Mouse (Mus musculus) kidney, embryonic 15.5 days (tissue): Measurements from ENCODE around the gene Car2. TPM values are rescaled to one million over a fixed set of nuclear protein-coding genes. Genes with fewer than 3 reads are reported as not detected.

Experiments
- ATAC-seq: fragments of 200-750 bp; cut with Nextera tagmentation; replicated peaks from 2 replicates; pipeline ENCODE4 v1.8.0; 2017; ENCODE audit warnings: moderate TSS enrichment; ENCODE audit not compliant: low FRiP score
- H3K27ac ChIP-seq: fragments of 300-500 bp; sonication (generic); 2 replicates; pipeline ENCODE4 v1.5.1; 2015; ENCODE audit warnings: mild to moderate bottlenecking, inconsistent platforms
- H3K27me3 ChIP-seq: fragments of 300-500 bp; sonication (generic); 2 replicates; pipeline ENCODE4 v1.6.1; 2015; ENCODE audit warnings: inconsistent platforms
- H3K36me3 ChIP-seq: fragments of 300-500 bp; sonication (generic); 2 replicates; pipeline ENCODE4 v1.6.1; 2015; ENCODE audit warnings: inconsistent platforms
- H3K4me1 ChIP-seq: fragments of 300-500 bp; sonication (generic); 2 replicates; pipeline ENCODE4 v1.6.1; 2015; ENCODE audit warnings: inconsistent platforms
- H3K4me2 ChIP-seq: fragments of 300-500 bp; sonication (generic); 2 replicates; pipeline ENCODE4 v1.6.1; 2015; ENCODE audit warnings: moderate library complexity, mild to moderate bottlenecking, inconsistent platforms
- H3K4me3 ChIP-seq: fragments of 300-500 bp; sonication (generic); replicated peaks from 2 replicates; pipeline ENCODE4 v1.5.1; 2015; ENCODE audit warnings: mild to moderate bottlenecking, inconsistent platforms
- H3K9ac ChIP-seq: fragments of 300-500 bp; sonication (generic); 2 replicates; pipeline ENCODE4 v1.6.1; 2015; ENCODE audit warnings: mild to moderate bottlenecking, inconsistent platforms
- H3K9me3 ChIP-seq: fragments of 300-500 bp; sonication (generic); replicated peaks from 2 replicates; pipeline ENCODE4 v1.6.1; 2016; ENCODE audit warnings: inconsistent platforms
- WGBS: fragments of 180-500 bp; shearing (Covaris S2); methylation state at CpG from one replicate; pipeline ENCODE4 v1.1.7; 2015; ENCODE audit warnings: mixed read lengths; 5-methylcytosine and 5-hydroxymethylcytosine counted together
- polyA plus RNA-seq: library from polyadenylated mRNA; unstranded; fragments of >200 nt; fragmentation: Nextera tagmentation; extraction: Ambion mirVana; gene quantifications from 2 replicates; pipeline ENCODE4 v1.2.1, GENCODE M21; 2015

Gene Car2
- polyA plus RNA-seq, 1 experiment from 2014 or later = 87.0 TPM

DNA sequence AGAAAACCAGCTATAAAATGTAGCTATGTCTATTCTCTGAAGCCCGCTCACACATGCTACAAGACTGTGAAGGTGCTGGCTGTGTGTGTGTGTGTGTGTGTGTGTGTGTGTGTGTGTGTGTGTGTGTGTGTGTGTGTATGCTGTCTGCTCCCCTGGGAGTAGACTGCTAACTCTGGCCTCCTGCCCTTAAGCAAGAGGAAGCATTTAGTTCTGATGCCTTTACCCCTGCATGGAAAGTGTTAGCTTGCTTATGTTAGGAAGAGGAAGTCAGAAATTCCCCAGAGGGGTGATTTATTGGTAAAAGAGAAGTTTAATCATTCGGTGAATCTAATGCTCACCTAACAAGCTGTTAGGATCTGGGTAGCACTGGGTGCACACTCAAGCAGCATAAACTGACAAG, 5.8 kb upstream of the Car2 start:
- 56% methylated on average over 2 of the region's 2 CpGs for WGBS
- no peak for ATAC-seq
- Histone ChIP-seq H3K4me3 (no peak overlapping the region), H3K4me2 (no peak overlapping the region), H3K36me3 (no peaks in the 10 kb centered on the region), H3K9me3 (no peaks in the 10 kb centered on the region), H3K9ac (no peak overlapping the region), H3K4me1 (no peaks in the 10 kb centered on the region), H3K27ac (no peak overlapping the region), H3K27me3 (peaks cover 4% of the 10 kb centered on the region; the same call in 1 of the 2 replicates)

DNA sequence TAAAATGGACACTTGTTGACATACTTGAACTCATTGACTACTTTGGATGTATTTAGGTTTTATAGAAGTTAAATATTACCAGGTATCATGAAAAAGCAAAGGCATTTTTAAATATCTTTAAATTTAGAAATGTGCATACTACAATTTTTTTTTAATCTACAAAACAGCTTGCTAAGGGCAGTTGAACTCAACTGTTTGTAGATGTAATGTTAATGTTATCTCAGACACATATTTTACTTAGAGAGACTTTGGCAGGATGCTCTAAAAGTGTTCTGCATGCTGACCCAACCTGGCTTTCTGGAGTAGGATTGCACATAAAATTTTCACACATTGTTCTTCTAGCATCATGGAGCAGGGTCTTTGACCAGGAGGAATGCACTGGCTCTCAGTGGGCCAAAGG, 4.1 kb upstream of the Car2 start:
- no peaks in the 10 kb centered on the region for H3K36me3 ChIP-seq
- no peak for ATAC-seq
- peaks cover 3% of the 10 kb centered on the region; the same call in 1 of the 2 replicates for H3K4me1 ChIP-seq
- H3K27ac ChIP-seq = no peak overlapping the region
- H3K4me3 ChIP-seq = no peak overlapping the region
- no peaks in the 10 kb centered on the region for H3K9me3 ChIP-seq
- peaks cover 11% of the 10 kb centered on the region; the same call in 1 of the 2 replicates for H3K27me3 ChIP-seq
- no peak overlapping the region for H3K4me2 ChIP-seq
- H3K9ac ChIP-seq = no peak overlapping the region

DNA sequence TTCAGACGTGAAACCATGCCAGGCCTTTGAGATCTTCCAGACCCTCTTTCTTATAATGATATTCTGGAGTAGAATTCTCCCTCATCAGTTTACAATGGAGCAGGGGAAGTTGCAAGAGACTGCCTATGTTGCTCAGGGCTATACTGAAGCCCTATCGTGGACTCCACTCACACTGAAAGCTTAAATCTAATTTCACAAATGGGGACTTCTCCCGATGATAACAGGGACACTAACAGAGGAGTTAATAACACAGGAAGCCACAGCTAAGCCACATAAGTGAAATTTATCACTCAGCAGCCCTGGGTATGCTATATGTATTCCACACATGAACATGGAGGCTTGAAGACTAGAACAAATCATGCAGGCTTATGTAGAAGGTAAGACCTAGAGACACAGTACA, 3.3 kb upstream of the Car2 start:
- WGBS = 77% methylated on average over 3 of the region's 3 CpGs
- no peaks in the 10 kb centered on the region for H3K36me3 ChIP-seq
- H3K9ac ChIP-seq = no peak overlapping the region
- H3K4me2 ChIP-seq = no peak overlapping the region
- H3K27me3 ChIP-seq = peaks cover 16% of the 10 kb centered on the region
- ATAC-seq = no peak
- peaks cover 4% of the 10 kb centered on the region; the same call in 1 of the 2 replicates for H3K4me1 ChIP-seq
- H3K4me3 ChIP-seq = no peak overlapping the region
- H3K9me3 ChIP-seq = no peaks in the 10 kb centered on the region
- H3K27ac ChIP-seq = no peak overlapping the region

DNA sequence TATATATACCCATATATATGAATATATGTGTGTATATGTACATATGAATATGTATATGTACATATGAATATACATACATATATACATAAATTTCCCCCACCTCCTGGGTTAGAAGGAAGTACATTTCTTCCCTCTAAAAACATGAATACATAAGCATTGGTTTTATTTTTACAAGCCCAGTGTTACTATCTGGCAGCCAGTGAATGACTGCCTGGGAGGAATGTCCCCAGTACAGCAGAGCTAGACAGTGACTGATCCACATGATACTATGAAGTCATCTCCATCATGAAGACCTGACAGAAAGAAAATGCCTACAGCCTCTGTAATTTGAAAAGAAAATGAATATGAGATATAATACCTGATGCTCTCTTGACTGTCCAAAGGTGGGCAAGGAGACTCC, 1.2 kb upstream of the Car2 start:
- Histone ChIP-seq H3K36me3 (no peaks in the 10 kb centered on the region), H3K27me3 (peaks cover 20% of the 10 kb centered on the region), H3K9me3 (no peaks in the 10 kb centered on the region), H3K4me2 (no peak overlapping the region), H3K27ac (no peak overlapping the region), H3K4me3 (no peak overlapping the region), H3K4me1 (peaks cover 13% of the 10 kb centered on the region), H3K9ac (no peak overlapping the region)
- no peak for ATAC-seq

DNA sequence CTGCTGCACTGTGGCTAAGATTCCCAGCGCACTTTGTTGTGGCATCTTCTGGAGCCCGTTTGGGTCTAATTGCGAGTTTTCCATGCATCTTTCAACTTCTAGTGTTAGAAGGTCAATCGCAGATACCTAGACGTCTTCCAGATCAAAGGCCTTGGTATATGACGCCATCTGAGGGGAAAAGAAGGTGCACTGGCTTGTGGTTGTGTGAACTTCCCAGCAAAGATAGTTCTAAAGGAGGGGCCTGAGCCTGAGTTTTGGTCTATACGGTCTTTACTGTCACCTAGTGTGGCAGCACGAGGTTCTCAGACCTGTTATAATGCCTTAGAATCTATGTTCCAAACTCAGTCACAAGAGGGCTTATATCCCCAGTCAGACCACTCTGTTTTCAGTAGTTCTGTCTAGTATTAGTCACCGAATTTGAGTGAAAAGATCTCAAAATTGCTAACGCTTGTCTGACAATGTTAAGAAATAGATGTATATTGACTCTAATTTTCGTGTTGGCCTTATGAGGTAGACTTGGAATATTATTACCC, 1.1 kb downstream of the Car2 start:
- Histone ChIP-seq H3K4me2 (peak overlapping the region; percentile 84), H3K4me3 (peak overlapping the region; percentile 83), H3K27me3 (peaks cover 20% of the 10 kb centered on the region), H3K9ac (peak overlapping the region; percentile 72; the same call in 1 of the 2 replicates), H3K36me3 (no peaks in the 10 kb centered on the region), H3K27ac (no peak overlapping the region), H3K9me3 (no peaks in the 10 kb centered on the region), H3K4me1 (peaks cover 13% of the 10 kb centered on the region)
- no peak for ATAC-seq
- WGBS = 41% methylated on average over 11 of the region's 11 CpGs

DNA sequence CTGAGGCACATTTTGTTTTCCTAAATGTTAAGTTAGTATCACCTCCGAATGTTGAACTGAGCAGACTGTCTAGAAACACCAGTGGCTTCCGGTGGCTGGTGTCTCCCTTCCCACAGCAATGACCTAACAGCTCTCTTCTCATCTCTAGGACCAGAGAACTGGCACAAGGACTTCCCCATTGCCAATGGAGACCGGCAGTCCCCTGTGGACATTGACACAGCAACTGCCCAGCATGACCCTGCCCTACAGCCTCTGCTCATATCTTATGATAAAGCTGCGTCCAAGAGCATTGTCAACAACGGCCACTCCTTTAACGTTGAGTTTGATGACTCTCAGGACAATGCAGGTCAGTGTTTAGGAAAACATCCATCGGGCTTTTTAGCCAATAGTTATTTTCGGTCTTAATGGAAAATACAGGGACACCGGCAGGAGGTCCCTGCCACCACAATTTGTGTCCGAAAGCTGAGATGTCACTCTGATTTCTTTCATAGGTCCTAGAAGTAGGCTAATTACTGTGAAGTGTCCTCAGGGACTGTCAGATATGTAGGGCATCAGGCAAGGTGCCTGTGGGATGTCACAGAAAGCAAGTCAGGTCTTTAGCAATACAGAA, 1.7 kb downstream of the Car2 start:
- no peak overlapping the region for H3K9ac ChIP-seq
- no peaks in the 10 kb centered on the region for H3K9me3 ChIP-seq
- H3K36me3 ChIP-seq = no peaks in the 10 kb centered on the region
- peaks cover 20% of the 10 kb centered on the region for H3K27me3 ChIP-seq
- H3K4me1 ChIP-seq = peaks cover 13% of the 10 kb centered on the region
- no peak overlapping the region for H3K27ac ChIP-seq
- ATAC-seq = no peak
- H3K4me3 ChIP-seq = peak overlapping the region; percentile 83; the same call in 1 of the 2 replicates
- H3K4me2 ChIP-seq = peak overlapping the region; percentile 84
- WGBS = 83% methylated on average over 10 of the region's 10 CpGs

DNA sequence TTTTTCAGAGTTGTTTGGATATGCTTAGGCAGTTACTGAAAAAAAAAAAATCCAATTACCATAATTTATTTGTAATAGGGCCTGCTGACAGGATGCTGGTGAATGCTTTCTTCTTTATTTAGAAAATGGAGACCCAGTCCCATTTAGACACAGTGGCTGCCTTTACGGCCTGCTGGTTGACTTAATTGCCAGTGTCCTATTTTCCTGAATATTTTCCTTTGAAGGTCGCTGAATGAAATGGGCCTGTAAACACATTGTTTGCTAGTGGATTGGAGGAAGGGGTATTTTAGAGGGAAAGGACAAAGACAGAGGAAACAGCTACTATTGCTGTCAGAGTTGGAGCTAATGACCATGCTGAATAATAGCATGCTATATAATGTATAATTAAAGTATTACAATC, 2.5 kb downstream of the Car2 start:
- WGBS = 40% methylated on average over 2 of the region's 2 CpGs
- Histone ChIP-seq H3K27me3 (peaks cover 20% of the 10 kb centered on the region), H3K4me3 (no peak overlapping the region), H3K9me3 (no peaks in the 10 kb centered on the region), H3K36me3 (no peaks in the 10 kb centered on the region), H3K9ac (no peak overlapping the region), H3K4me1 (peaks cover 13% of the 10 kb centered on the region), H3K27ac (no peak overlapping the region), H3K4me2 (no peak overlapping the region)
- no peak for ATAC-seq

DNA sequence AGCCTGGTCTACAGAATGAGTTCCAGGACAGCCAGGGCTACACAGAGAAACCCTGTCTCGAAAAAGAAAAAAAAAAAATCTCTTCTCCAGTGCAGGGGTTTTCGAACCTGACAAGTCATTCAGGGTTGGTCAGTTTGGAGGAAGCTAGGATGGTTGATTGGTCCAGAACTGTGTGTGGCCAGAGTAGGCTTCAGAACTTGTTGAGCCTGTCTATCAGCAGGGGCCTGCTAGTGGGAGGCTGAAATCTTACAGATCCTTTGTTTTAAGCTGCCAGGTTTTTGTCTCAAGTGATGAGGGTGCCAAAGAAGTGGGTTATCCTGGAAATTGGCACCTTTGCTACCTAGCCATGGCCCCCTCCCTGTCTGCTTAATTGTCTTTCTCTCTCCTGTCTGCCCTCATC, 3.0 kb downstream of the Car2 start:
- Histone ChIP-seq H3K4me2 (no peak overlapping the region), H3K4me3 (no peak overlapping the region; the same call in 1 of the 2 replicates), H3K9ac (no peak overlapping the region), H3K27ac (peak overlapping the region; percentile 41; the same call in 1 of the 2 replicates), H3K27me3 (peaks cover 20% of the 10 kb centered on the region), H3K9me3 (no peaks in the 10 kb centered on the region), H3K4me1 (peaks cover 13% of the 10 kb centered on the region), H3K36me3 (no peaks in the 10 kb centered on the region)
- WGBS = 71% methylated on average over 2 of the region's 2 CpGs
- no peak for ATAC-seq

DNA sequence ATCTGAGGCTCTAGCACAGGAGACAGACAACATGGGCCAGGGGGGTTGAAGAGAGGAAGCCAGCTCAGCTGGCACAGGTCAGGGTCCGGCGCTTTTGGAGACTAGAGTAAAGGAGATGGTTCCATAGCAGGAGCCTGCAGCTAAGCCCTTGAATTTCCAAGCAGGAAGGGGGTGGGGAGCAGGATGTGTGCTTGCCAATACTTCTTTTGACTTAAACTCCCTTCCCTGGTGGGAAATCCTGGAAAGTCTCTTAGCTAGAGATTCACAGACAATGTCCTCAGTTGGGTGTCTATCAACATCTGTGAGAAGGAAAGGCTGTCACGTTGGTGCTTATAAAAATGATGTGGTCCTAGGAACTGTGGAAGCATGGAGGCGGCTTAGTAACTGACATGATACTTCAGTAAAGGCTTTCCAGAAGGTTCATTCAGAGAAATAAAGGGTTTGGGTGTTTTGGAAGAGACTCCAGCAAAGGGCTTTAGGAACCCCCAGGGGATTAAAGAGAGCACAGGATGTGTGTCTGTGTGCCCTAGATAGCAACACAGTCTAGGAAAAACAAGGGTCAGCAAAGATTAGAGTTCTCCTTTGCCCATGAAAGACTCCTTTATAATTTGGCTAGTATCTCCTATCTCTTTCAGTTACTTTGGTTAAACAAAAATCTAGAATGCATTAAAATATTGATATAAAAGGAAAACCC, 3.8 kb downstream of the Car2 start:
- Histone ChIP-seq H3K4me3 (no peak overlapping the region; the same call in 1 of the 2 replicates), H3K27ac (no peak overlapping the region), H3K4me1 (peaks cover 13% of the 10 kb centered on the region), H3K36me3 (no peaks in the 10 kb centered on the region), H3K9me3 (no peaks in the 10 kb centered on the region), H3K4me2 (no peak overlapping the region), H3K9ac (no peak overlapping the region), H3K27me3 (peaks cover 20% of the 10 kb centered on the region)
- ATAC-seq = no peak
- 66% methylated on average over 4 of the region's 4 CpGs for WGBS

DNA sequence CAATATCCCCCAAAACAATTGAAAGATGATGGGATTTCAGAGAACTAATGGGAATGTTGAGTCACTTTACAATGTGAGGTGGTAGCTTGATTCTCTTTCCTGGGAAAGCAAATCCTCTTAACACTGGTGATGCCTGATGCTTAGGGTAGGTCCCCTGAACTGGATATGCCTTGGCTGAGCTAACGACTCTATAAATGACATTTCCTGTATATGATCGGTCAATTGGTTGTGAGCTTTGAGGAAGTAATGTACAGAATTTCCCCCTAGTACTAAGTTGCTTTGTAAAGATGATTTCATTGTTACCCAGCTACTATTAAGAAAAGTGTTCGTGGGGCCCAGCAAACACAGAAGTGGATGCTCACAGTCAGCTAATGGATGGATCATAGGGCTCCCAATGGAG, 6.9 kb downstream of the Car2 start:
- H3K27me3 ChIP-seq = 0 out of 2 replicates have a peak, but pooled peaks cover 2% of the 10 kb centered on the region
- WGBS = 79% methylated on average over 3 of the region's 3 CpGs
- ATAC-seq = no peak
- H3K36me3 ChIP-seq = no peaks in the 10 kb centered on the region
- H3K9ac ChIP-seq = no peak overlapping the region
- no peak overlapping the region for H3K27ac ChIP-seq
- no peaks in the 10 kb centered on the region for H3K9me3 ChIP-seq
- peaks cover 9% of the 10 kb centered on the region; the same call in 1 of the 2 replicates for H3K4me1 ChIP-seq
- no peak overlapping the region for H3K4me3 ChIP-seq
- H3K4me2 ChIP-seq = no peak overlapping the region

DNA sequence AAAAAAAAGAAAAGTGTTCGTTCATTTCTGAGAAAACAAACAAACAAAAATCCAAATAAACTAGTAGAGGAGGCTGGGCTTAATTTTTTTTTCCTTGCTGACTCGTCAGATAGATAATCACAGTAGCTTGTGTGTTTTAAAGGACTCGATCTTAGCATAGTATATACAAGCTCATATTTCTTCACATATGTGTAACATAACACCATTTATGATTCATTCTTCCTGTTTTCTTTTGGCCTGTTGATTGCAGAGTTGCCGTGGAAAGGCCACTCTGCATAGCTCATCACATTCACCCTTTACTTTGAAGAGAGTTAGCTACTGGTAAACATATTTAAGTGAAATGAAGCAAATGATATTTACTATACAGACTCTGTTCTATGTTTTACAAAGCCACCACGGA, 7.6 kb downstream of the Car2 start:
- H3K4me1 ChIP-seq = peaks cover 7% of the 10 kb centered on the region; the same call in 1 of the 2 replicates
- 65% methylated on average over 5 of the region's 5 CpGs for WGBS

DNA sequence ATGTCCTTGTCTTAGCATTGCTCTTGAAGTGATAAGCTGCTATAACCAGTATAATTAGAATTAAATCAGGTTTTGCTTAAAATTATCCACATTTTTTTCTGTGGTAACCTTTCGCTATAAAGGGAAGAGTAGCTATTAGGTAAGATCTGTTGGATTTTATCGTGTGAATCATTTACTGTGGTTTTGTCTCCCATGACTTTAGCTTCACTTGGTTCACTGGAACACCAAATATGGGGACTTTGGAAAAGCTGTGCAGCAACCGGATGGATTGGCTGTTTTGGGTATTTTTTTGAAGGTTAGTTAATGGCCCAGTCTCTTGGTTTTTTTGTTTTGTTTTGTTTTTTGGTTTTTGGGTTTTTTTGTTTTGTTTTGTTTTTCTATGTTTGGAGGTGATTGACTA, 9.3 kb downstream of the Car2 start:
- Histone ChIP-seq H3K27ac (no peak overlapping the region), H3K4me1 (no peaks in the 10 kb centered on the region), H3K4me2 (no peak overlapping the region), H3K9me3 (no peaks in the 10 kb centered on the region), H3K9ac (no peak overlapping the region), H3K27me3 (no peaks in the 10 kb centered on the region), H3K36me3 (no peaks in the 10 kb centered on the region), H3K4me3 (no peak overlapping the region)
- 90% methylated on average over 3 of the region's 3 CpGs for WGBS
- no peak for ATAC-seq

More for the DNA sequence above, 7.6 kb downstream of the Car2 start:
- no peak for ATAC-seq
- Histone ChIP-seq H3K9me3 (no peaks in the 10 kb centered on the region), H3K36me3 (no peaks in the 10 kb centered on the region), H3K4me2 (no peak overlapping the region), H3K27ac (no peak overlapping the region), H3K4me3 (no peak overlapping the region), H3K27me3 (no peaks in the 10 kb centered on the region), H3K9ac (no peak overlapping the region)
